Mouse (Mus musculus) forebrain, embryonic 15.5 days (tissue): ENCODE measurements around the gene Cby1. TPM values are rescaled to one million over a fixed set of nuclear protein-coding genes. Genes with fewer than 3 reads are reported as not detected.
"Not testable (repeated sequence)": the region's sequence is repeated elsewhere in the genome, so short reads cannot be mapped to it uniquely, and the experiment has no call there.

ENCODE experiments used
- ATAC-seq: fragments of 200-750 bp; cut with Nextera tagmentation; replicated peaks from 2 replicates; pipeline ENCODE4 v1.8.0; 2017; ENCODE audit warnings: mild to moderate bottlenecking, moderate TSS enrichment, moderate library complexity
- H3K27ac ChIP-seq: fragments of 300-500 bp; sonication (generic); replicated peaks from 2 replicates; pipeline ENCODE4 v1.5.1; 2015; ENCODE audit warnings: mild to moderate bottlenecking, inconsistent platforms
- H3K27me3 ChIP-seq: fragments of 300-500 bp; sonication (generic); 2 replicates; pipeline ENCODE4 v1.6.1; 2015; ENCODE audit warnings: inconsistent platforms
- H3K36me3 ChIP-seq: fragments of 300-500 bp; sonication (generic); 2 replicates; pipeline ENCODE4 v1.6.1; 2015; ENCODE audit warnings: mild to moderate bottlenecking, inconsistent platforms
- H3K4me1 ChIP-seq: fragments of 300-500 bp; sonication (generic); 2 replicates; pipeline ENCODE4 v1.6.1; 2015; ENCODE audit warnings: inconsistent platforms
- H3K4me2 ChIP-seq: fragments of 300-500 bp; sonication (generic); replicated peaks from 2 replicates; pipeline ENCODE4 v1.6.1; 2015; ENCODE audit warnings: mild to moderate bottlenecking, inconsistent platforms
- H3K4me3 ChIP-seq: fragments of 300-500 bp; sonication (generic); 2 replicates; pipeline ENCODE4 v1.5.1; 2015; ENCODE audit warnings: mild to moderate bottlenecking, inconsistent platforms
- H3K9ac ChIP-seq: fragments of 300-500 bp; sonication (generic); replicated peaks from 2 replicates; pipeline ENCODE4 v1.6.1; 2015; ENCODE audit warnings: mild to moderate bottlenecking, inconsistent platforms
- H3K9me3 ChIP-seq: fragments of 300-500 bp; sonication (generic); 2 replicates; pipeline ENCODE4 v1.6.1; 2016; ENCODE audit warnings: inconsistent platforms
- WGBS: fragments of 180-500 bp; shearing (Covaris S2); methylation state at CpG from one replicate; pipeline ENCODE4 v1.1.7; 2015; ENCODE audit warnings: mixed read lengths; 5-methylcytosine and 5-hydroxymethylcytosine counted together
- polyA plus RNA-seq: library from polyadenylated mRNA; unstranded; fragments of >200 nt; fragmentation: Nextera tagmentation; extraction: Ambion mirVana; gene quantifications from 2 replicates; pipeline ENCODE4 v1.2.1, GENCODE M21; 2015

Cby1 gene
- polyA plus RNA-seq, 1 experiment from 2014 or later: 124 TPM

GRCm38 (mm10) chr15:79651481-79651880 lies 7.5 kb upstream of the Cby1 start:
- Histone ChIP-seq H3K4me2 (no peak overlapping the region), H3K27ac (no peak overlapping the region), H3K4me1 (peaks cover under 1% of the 10 kb centered on the region; the same call in 1 of the 2 replicates), H3K36me3 (peaks cover 24% of the 10 kb centered on the region), H3K4me3 (no peak overlapping the region), H3K9ac (no peak overlapping the region), H3K9me3 (no peaks in the 10 kb centered on the region), H3K27me3 (no peaks in the 10 kb centered on the region)
- 80% methylated on average over 4 of the region's 4 CpGs for WGBS
- no peak for ATAC-seq

GRCm38 (mm10) chr15:79656451-79656850 lies 2.5 kb upstream of the Cby1 start:
- ATAC-seq: no peak
- WGBS: 94% methylated on average over 14 of the region's 14 CpGs
- Histone ChIP-seq H3K27me3 (no peaks in the 10 kb centered on the region), H3K9me3 (no peaks in the 10 kb centered on the region), H3K4me2 (no peak overlapping the region), H3K4me3 (no peak overlapping the region), H3K9ac (no peak overlapping the region), H3K36me3 (peaks cover 4% of the 10 kb centered on the region; the same call in 1 of the 2 replicates), H3K27ac (no peak overlapping the region), H3K4me1 (peaks cover 14% of the 10 kb centered on the region)

GRCm38 (mm10) chr15:79657837-79658530 lies 1.0 kb upstream of the Cby1 start:
- Histone ChIP-seq H3K4me2 (peak overlapping the region; percentile 59), H3K9me3 (no peaks in the 10 kb centered on the region), H3K27ac (peak overlapping the region; percentile 98), H3K9ac (peak overlapping the region; percentile 96), H3K4me1 (peaks cover 14% of the 10 kb centered on the region), H3K36me3 (peaks cover 8% of the 10 kb centered on the region; the same call in 1 of the 2 replicates), H3K27me3 (no peaks in the 10 kb centered on the region), H3K4me3 (peak overlapping the region; percentile 66)
- WGBS: 2% methylated on average over 16 of the region's 16 CpGs
- no peak; the same call in 1 of the 2 replicates for ATAC-seq

- H3K4me2 ChIP-seq: no peak overlapping the region
- H3K27ac ChIP-seq: no peak overlapping the region
- no peaks in the 10 kb centered on the region for H3K27me3 ChIP-seq
- no peak overlapping the region for H3K4me3 ChIP-seq
- 76% methylated on average over 4 of the region's 4 CpGs for WGBS
- peaks cover 10% of the 10 kb centered on the region for H3K4me1 ChIP-seq
- no peaks in the 10 kb centered on the region for H3K9me3 ChIP-seq
- no peak for ATAC-seq
- no peak overlapping the region for H3K9ac ChIP-seq
- peaks cover 22% of the 10 kb centered on the region for H3K36me3 ChIP-seq
These were observed 2.9 kb downstream of the Cby1 start for GRCm38 (mm10) chr15:79661852-79662251.

GRCm38 (mm10) chr15:79664666-79665065 lies 5.7 kb downstream of the Cby1 start:
- peaks cover 8% of the 10 kb centered on the region for H3K4me1 ChIP-seq
- 96% methylated on average over 8 of the region's 8 CpGs for WGBS

GRCm38 (mm10) chr15:79669195-79669594 lies 10.2 kb downstream of the Cby1 start:
- WGBS: 78% methylated on average over 10 of the region's 10 CpGs
- Histone ChIP-seq H3K4me3 (no peak overlapping the region), H3K27ac (no peak overlapping the region)

More at GRCm38 (mm10) chr15:79664666-79665065, 5.7 kb downstream of the Cby1 start:
- no peak for ATAC-seq
- Histone ChIP-seq H3K9ac (no peak overlapping the region), H3K4me3 (no peak overlapping the region), H3K9me3 (no peaks in the 10 kb centered on the region), H3K36me3 (peaks cover 31% of the 10 kb centered on the region), H3K4me2 (no peak overlapping the region), H3K27me3 (no peaks in the 10 kb centered on the region), H3K27ac (no peak overlapping the region)

GRCm38 (mm10) chr15:79670249-79670971 lies 11.4 kb downstream of the Cby1 start, which contains the start of gene Tomm22:
Gene Tomm22 (plus strand): TSS chr15:79670861.
- peak within 1 kb of the TSS; percentile 92 for H3K4me2 ChIP-seq
- WGBS: 18% methylated on average over 33 of the region's 33 CpGs
- H3K9ac ChIP-seq: peak within 1 kb of the TSS; percentile 82
- H3K9me3 ChIP-seq: no peaks in the 10 kb centered on the region
- H3K4me3 ChIP-seq: peak within 1 kb of the TSS; percentile 95
- ATAC-seq: peak; percentile 98
- H3K27ac ChIP-seq: peak within 1 kb of the TSS; percentile 60; the same call in 1 of the 2 replicates
- H3K27me3 ChIP-seq: no peaks in the 10 kb centered on the region
- peaks cover 7% of the 10 kb centered on the region for H3K4me1 ChIP-seq
- H3K36me3 ChIP-seq: peaks cover 55% of the 10 kb centered on the region

More at GRCm38 (mm10) chr15:79669195-79669594, 10.2 kb downstream of the Cby1 start:
- Histone ChIP-seq H3K4me2 (no peak overlapping the region), H3K9me3 (no peaks in the 10 kb centered on the region), H3K27me3 (no peaks in the 10 kb centered on the region), H3K4me1 (peaks cover 7% of the 10 kb centered on the region), H3K9ac (no peak overlapping the region), H3K36me3 (peaks cover 43% of the 10 kb centered on the region)
- ATAC-seq: no peak

GRCm38 (mm10) chr15:79670972-79671299 lies 11.9 kb downstream of the Cby1 start:
- Histone ChIP-seq H3K4me2 (peak overlapping the region; percentile 92), H3K9me3 (no peaks in the 10 kb centered on the region), H3K4me3 (peak overlapping the region; percentile 95), H3K36me3 (peaks cover 54% of the 10 kb centered on the region), H3K9ac (peak overlapping the region; percentile 82), H3K4me1 (peaks cover 7% of the 10 kb centered on the region), H3K27ac (peak overlapping the region; percentile 60; the same call in 1 of the 2 replicates), H3K27me3 (no peaks in the 10 kb centered on the region)
- WGBS: under 1% methylated on average over 37 of the region's 37 CpGs
- peak; percentile 63 for ATAC-seq

GRCm38 (mm10) chr15:79671828-79672348 lies 12.9 kb downstream of the Cby1 start:
- not testable (repeated sequence) for H3K9ac ChIP-seq, H3K4me1 ChIP-seq, H3K9me3 ChIP-seq, H3K27ac ChIP-seq, ATAC-seq, H3K27me3 ChIP-seq
- H3K36me3 ChIP-seq: peaks cover 50% of the 10 kb centered on the region
- H3K4me2 ChIP-seq: peak overlapping the region; percentile 92
- WGBS: 83% methylated on average over 11 of the region's 11 CpGs
- H3K4me3 ChIP-seq: peak overlapping the region; percentile 95

GRCm38 (mm10) chr15:79677936-79678335 lies 18.9 kb downstream of the Cby1 start:
- peaks cover 34% of the 10 kb centered on the region for H3K36me3 ChIP-seq
- 88% methylated on average over 2 of the region's 2 CpGs for WGBS
- H3K9me3 ChIP-seq: no peaks in the 10 kb centered on the region
- H3K4me2 ChIP-seq: no peak overlapping the region
- no peak overlapping the region for H3K27ac ChIP-seq
- H3K4me3 ChIP-seq: no peak overlapping the region
- H3K9ac ChIP-seq: no peak overlapping the region
- no peak for ATAC-seq
- H3K4me1 ChIP-seq: peaks cover 6% of the 10 kb centered on the region
- H3K27me3 ChIP-seq: no peaks in the 10 kb centered on the region

- Histone ChIP-seq H3K9ac (no peak overlapping the region), H3K36me3 (no peaks in the 10 kb centered on the region; the same call in 1 of the 2 replicates), H3K27ac (no peak overlapping the region), H3K9me3 (no peaks in the 10 kb centered on the region), H3K4me1 (peaks cover 46% of the 10 kb centered on the region), H3K4me2 (no peak overlapping the region), H3K4me3 (no peak overlapping the region), H3K27me3 (no peaks in the 10 kb centered on the region)
- 85% methylated on average over 4 of the region's 4 CpGs for WGBS
- ATAC-seq: no peak
These were observed 23.0 kb downstream of the Cby1 start for GRCm38 (mm10) chr15:79681973-79682372.

- Histone ChIP-seq H3K4me1 (peaks cover 47% of the 10 kb centered on the region), H3K9me3 (no peaks in the 10 kb centered on the region), H3K9ac (0 out of 2 replicates have a peak overlapping the region, but pooled peaks have one; percentile 13), H3K4me3 (no peak overlapping the region), H3K36me3 (no peaks in the 10 kb centered on the region), H3K27ac (no peak overlapping the region), H3K27me3 (no peaks in the 10 kb centered on the region), H3K4me2 (no peak overlapping the region)
- ATAC-seq: no peak
- WGBS: 90% methylated on average over 6 of the region's 6 CpGs
These were observed 24.1 kb downstream of the Cby1 start for GRCm38 (mm10) chr15:79683146-79683545.
